Mouse (Mus musculus): ENCODE measurements around the gene Etv3.
"Not testable (repeated sequence)": the region's sequence is repeated elsewhere in the genome, so short reads cannot be mapped to it uniquely, and the experiment has no call there.

Gene Etv3

GRCm38 (mm10) chr3:87525043-87525836, at the start of gene Etv3:
Gene Etv3, plus strand, starts transcription at chr3:87525407.
- DNase-seq (ENCODE audit: low spot score in 2 of 2): peak; percentile 90 to 91

- not testable (repeated sequence) for DNase-seq (ENCODE audit: low spot score in 2 of 2)
These were observed 47.3 kb upstream of the Etv3 start for GRCm38 (mm10) chr3:87477948-87478347.

GRCm38 (mm10) chr3:87478596-87478995, 46.6 kb upstream of the Etv3 start:
- not testable (repeated sequence) for DNase-seq (ENCODE audit: low spot score in 2 of 2)

- not testable (repeated sequence) for DNase-seq (ENCODE audit: low spot score in 2 of 2)
These were observed 46.0 kb upstream of the Etv3 start for GRCm38 (mm10) chr3:87479230-87479629.

- DNase-seq (ENCODE audit: low spot score in 2 of 2): no peak
These were observed 37.8 kb upstream of the Etv3 start for GRCm38 (mm10) chr3:87487392-87487791.

GRCm38 (mm10) chr3:87487911-87488310, 37.3 kb upstream of the Etv3 start:
- DNase-seq (ENCODE audit: low spot score in 2 of 2): peak; percentile 63 to 78

GRCm38 (mm10) chr3:87498266-87498665, 26.9 kb upstream of the Etv3 start:
- DNase-seq (ENCODE audit: low spot score in 2 of 2): no peak

GRCm38 (mm10) chr3:87499072-87499471, 26.1 kb upstream of the Etv3 start:
- DNase-seq (ENCODE audit: low spot score in 2 of 2): peak; percentile 72 to 75

- DNase-seq (ENCODE audit: low spot score in 2 of 2): peak; percentile 79 to 80
These were observed 24.8 kb upstream of the Etv3 start for GRCm38 (mm10) chr3:87500088-87501055.

- no peak for DNase-seq (ENCODE audit: low spot score in 2 of 2)
These were observed 24.1 kb upstream of the Etv3 start for GRCm38 (mm10) chr3:87501151-87501550.

- no peak for DNase-seq (ENCODE audit: low spot score in 2 of 2)
These were observed 22.4 kb upstream of the Etv3 start for GRCm38 (mm10) chr3:87502771-87503170.

- no peak for DNase-seq (ENCODE audit: low spot score in 2 of 2)
These were observed 20.9 kb upstream of the Etv3 start for GRCm38 (mm10) chr3:87504330-87504729.

GRCm38 (mm10) chr3:87504749-87505425, 20.3 kb upstream of the Etv3 start:
- DNase-seq (ENCODE audit: low spot score in 2 of 2): no peak

GRCm38 (mm10) chr3:87506456-87507416, 18.5 kb upstream of the Etv3 start:
- DNase-seq (ENCODE audit: low spot score in 2 of 2): peak; percentile 79 to 81

- peak; percentile 81 to 87 for DNase-seq (ENCODE audit: low spot score in 2 of 2)
These were observed 16.9 kb upstream of the Etv3 start for GRCm38 (mm10) chr3:87508205-87508901.

- no peak for DNase-seq (ENCODE audit: low spot score in 2 of 2)
These were observed 16.1 kb upstream of the Etv3 start for GRCm38 (mm10) chr3:87509061-87509460.

- DNase-seq (ENCODE audit: low spot score in 2 of 2): no peak
These were observed 14.4 kb upstream of the Etv3 start for GRCm38 (mm10) chr3:87510832-87511231.

- peak in 1 of 2 experiments; percentile 56 for DNase-seq (ENCODE audit: low spot score in 2 of 2)
These were observed 13.0 kb upstream of the Etv3 start for GRCm38 (mm10) chr3:87511971-87512765.

GRCm38 (mm10) chr3:87515567-87516081, 9.6 kb upstream of the Etv3 start:
- DNase-seq (ENCODE audit: low spot score in 2 of 2): peak; percentile 45 to 51

All from spleen, postnatal 36 days (tissue).